Mouse (Mus musculus): ENCODE measurements around the gene Foxo6. TPM values are rescaled to one million over a fixed set of nuclear protein-coding genes. Genes with fewer than 3 reads are reported as not detected.

Foxo6 gene
- polyA plus RNA-seq, 1 experiment from 2014 or later: 0.28 TPM

DNA sequence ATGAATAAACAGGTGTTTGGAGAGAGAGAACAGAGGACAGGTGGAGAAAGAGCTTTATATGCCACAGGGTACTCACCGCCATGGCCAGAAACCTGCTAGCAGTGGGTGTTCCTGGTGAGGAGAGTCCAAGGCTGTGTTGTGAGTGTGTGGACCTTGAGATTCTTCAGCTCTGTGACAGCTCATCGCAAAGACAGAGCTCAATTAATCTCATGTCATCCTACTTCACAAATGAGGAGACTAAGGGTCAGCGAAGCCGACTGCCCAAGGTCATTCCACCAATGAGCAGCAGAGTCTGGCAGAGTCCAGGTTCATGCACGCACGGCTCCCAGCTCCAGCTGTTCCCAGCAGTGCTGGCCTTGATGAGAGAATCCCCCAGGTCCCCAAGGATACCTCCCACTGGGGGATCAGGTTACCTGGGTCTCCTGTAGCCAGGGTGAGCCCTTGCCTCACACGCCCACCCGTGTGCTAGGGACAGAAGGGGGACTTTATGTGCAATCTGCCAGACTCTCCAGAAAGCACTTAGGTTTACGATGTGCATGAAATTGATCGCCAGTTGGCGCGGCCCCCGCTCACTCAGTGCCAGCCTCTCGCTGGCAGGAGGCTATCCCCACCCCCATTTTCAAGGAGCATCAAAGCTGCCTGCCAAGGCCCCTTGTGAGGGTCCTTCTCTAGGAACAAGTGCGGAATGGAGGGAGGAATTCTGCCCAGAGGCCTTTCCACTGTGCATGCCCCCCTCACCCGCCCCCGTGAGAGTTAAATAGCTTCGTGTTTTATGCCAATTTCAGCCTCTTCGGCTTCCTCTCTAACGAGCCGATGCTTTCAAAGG is 27.6 kb downstream of the Foxo6 start:
- WGBS: 50% methylated on average over 21 of the region's 21 CpGs
- Histone ChIP-seq H3K27me3 (ENCODE audit: control insufficient read depth, insufficient read depth, low read length) (no peaks in the 10 kb centered on the region; the same call in 1 of the 2 replicates), H3K9me3 (ENCODE audit: control insufficient read depth, low read length) (no peaks in the 10 kb centered on the region), H3K27ac (replicated peaks) (no peak overlapping the region), H3K36me3 (ENCODE audit: control insufficient read depth, insufficient read depth, low read length) (no peaks in the 10 kb centered on the region), H3K4me1 (replicated peaks; ENCODE audit: control insufficient read depth, insufficient read depth) (no peaks in the 10 kb centered on the region; the same call in 1 of the 2 replicates), H3K4me3 (ENCODE audit: low read depth, low read length) (no peak overlapping the region), H3K9ac (ENCODE audit: low read length) (no peak overlapping the region), H3K4me2 (replicated peaks; ENCODE audit: low read depth) (no peak overlapping the region)
- DNase-seq (ENCODE audit: low spot score) (no peak), ATAC-seq (ENCODE audit: low FRiP score, low TSS enrichment) (no peak)
- TF ChIP-seq CTCF (IDR thresholded peaks at IDR 0.05; ENCODE audit: low read depth): no peak
- TF ChIP-seq EP300 (optimal IDR thresholded peaks at IDR 0.05): no peak

DNA sequence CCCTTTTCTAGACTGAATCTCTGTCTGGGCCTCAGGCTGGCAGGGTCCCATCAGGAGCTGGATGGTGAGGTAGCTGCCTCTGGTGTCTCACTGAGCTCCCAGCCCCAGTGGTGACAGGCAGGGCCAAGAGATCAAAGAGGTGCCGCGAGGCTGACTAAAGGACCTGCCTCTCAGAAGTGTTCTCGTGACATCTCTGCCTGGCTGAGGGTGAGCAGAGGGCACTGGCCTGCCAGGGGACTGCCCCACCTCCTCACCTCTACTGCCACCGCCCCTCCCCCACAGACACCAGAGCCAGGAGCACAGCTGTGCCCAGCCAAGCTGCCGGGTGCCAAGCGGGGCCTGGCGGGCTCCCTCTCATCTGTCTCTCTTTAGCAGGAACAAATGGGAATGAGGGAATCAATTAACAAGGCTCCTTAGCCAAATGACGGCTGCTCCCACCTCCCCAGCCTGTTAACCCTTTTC is 38.3 kb downstream of the Foxo6 start:
- no peak overlapping the region for H3K27ac ChIP-seq (replicated peaks)
- no peaks in the 10 kb centered on the region for H3K9me3 ChIP-seq (ENCODE audit: control insufficient read depth, low read length)
- H3K36me3 ChIP-seq (ENCODE audit: control insufficient read depth, insufficient read depth, low read length): no peaks in the 10 kb centered on the region
- no peak overlapping the region for H3K4me2 ChIP-seq (replicated peaks; ENCODE audit: low read depth)
- H3K9ac ChIP-seq (ENCODE audit: low read length): no peak overlapping the region
- H3K4me1 ChIP-seq (replicated peaks; ENCODE audit: control insufficient read depth, insufficient read depth): no peaks in the 10 kb centered on the region
- WGBS: 27% methylated on average over 8 of the region's 8 CpGs
- H3K27me3 ChIP-seq (ENCODE audit: control insufficient read depth, insufficient read depth, low read length): no peaks in the 10 kb centered on the region
- H3K4me3 ChIP-seq (ENCODE audit: low read depth, low read length): no peak overlapping the region
- DNase-seq (ENCODE audit: low spot score): peak; percentile 44
- TF ChIP-seq CTCF (IDR thresholded peaks at IDR 0.05; ENCODE audit: low read depth) (no peak), EP300 (optimal IDR thresholded peaks at IDR 0.05) (no peak)
- ATAC-seq (ENCODE audit: low FRiP score, low TSS enrichment): peak; percentile 33; the same call in 1 of the 2 replicates

DNA sequence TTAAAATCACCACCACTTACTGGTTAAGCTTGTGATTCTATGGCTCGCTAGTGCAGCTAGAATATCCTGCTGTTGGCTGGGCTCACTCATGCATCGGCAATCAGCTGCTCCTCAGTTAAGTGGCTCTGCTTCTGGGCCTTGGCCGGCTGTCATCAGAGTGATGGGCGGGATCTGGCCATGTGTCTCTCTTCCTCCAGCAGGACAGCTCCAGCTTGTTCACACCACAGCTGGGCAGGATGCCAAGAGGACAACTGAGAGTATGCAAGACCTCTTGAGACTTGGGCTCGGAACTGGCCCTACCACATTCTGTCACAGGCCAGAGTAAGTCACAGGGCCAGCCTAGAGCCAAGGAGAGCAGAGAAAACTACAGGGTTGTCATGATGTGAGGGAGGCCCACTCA is 39.7 kb downstream of the Foxo6 start:
- Histone ChIP-seq H3K4me2 (replicated peaks; ENCODE audit: low read depth) (no peak overlapping the region), H3K36me3 (ENCODE audit: control insufficient read depth, insufficient read depth, low read length) (no peaks in the 10 kb centered on the region), H3K4me3 (ENCODE audit: low read depth, low read length) (no peak overlapping the region), H3K27ac (replicated peaks) (no peak overlapping the region), H3K9ac (ENCODE audit: low read length) (no peak overlapping the region), H3K4me1 (replicated peaks; ENCODE audit: control insufficient read depth, insufficient read depth) (no peaks in the 10 kb centered on the region), H3K27me3 (ENCODE audit: control insufficient read depth, insufficient read depth, low read length) (no peaks in the 10 kb centered on the region), H3K9me3 (ENCODE audit: control insufficient read depth, low read length) (no peaks in the 10 kb centered on the region)
- TF ChIP-seq CTCF (IDR thresholded peaks at IDR 0.05; ENCODE audit: low read depth) (no peak), EP300 (optimal IDR thresholded peaks at IDR 0.05) (no peak)
- ATAC-seq (ENCODE audit: low FRiP score, low TSS enrichment) (no peak), DNase-seq (ENCODE audit: low spot score) (peak; percentile 48)
- whole genome bisulfite sequencing: 25% methylated on average over 5 of the region's 5 CpGs

DNA sequence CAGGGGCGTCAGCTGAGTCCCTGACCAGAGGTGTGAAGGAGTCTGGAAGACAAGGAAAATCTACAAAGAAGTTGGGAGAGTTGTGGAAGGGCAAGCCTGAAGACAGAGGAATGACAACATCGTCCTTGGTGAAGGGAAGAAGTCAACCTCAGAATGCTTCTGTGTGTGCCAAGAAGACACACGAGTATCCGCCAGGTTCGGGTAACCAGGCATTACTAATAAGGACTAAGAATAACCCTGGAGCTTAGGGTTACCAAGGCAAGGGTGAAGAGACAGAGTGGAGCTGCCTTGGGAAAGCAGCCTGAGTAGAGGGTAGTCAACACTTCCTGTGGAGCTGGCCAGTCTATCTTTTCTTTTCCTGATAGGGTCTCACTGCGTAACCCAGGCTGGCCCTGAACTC is 41.1 kb downstream of the Foxo6 start:
- Histone ChIP-seq H3K36me3 (ENCODE audit: control insufficient read depth, insufficient read depth, low read length) (no peaks in the 10 kb centered on the region), H3K27ac (replicated peaks) (no peak overlapping the region), H3K27me3 (ENCODE audit: control insufficient read depth, insufficient read depth, low read length) (no peaks in the 10 kb centered on the region), H3K4me1 (replicated peaks; ENCODE audit: control insufficient read depth, insufficient read depth) (no peaks in the 10 kb centered on the region), H3K9ac (ENCODE audit: low read length) (no peak overlapping the region), H3K9me3 (ENCODE audit: control insufficient read depth, low read length) (no peaks in the 10 kb centered on the region), H3K4me3 (ENCODE audit: low read depth, low read length) (no peak overlapping the region), H3K4me2 (replicated peaks; ENCODE audit: low read depth) (no peak overlapping the region)
- ATAC-seq (ENCODE audit: low FRiP score, low TSS enrichment): no peak
- WGBS: 91% methylated on average over 6 of the region's 6 CpGs
- no peak for TF ChIP-seq CTCF (IDR thresholded peaks at IDR 0.05; ENCODE audit: low read depth)
- no peak for TF ChIP-seq EP300 (optimal IDR thresholded peaks at IDR 0.05)
- DNase-seq (ENCODE audit: low spot score): no peak

DNA sequence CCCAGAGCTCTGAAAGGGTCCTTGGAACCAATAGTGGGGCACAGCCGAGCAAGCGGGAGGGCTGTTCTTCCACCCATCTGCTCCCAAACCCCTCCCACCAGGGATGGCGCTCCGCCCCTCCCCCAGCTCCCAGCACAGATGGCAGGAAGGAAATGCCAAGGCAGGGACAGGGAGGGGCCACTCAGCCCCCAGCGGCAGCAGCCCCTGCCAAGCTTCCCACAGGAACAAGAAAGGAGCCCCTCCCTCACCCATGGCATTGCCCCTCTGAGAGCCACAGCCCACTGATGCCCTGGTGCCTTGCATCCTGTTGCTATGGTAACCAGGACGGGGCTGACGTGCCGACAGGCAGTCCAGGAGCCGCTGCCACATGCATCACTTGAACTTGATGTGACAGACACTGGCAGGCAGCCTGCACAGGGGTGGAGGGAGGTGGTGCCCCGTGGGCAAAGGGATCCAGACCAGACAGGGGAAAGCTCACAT is 44.3 kb downstream of the Foxo6 start:
- no peak overlapping the region for H3K4me3 ChIP-seq (ENCODE audit: low read depth, low read length)
- H3K9me3 ChIP-seq (ENCODE audit: control insufficient read depth, low read length): no peaks in the 10 kb centered on the region
- H3K27ac ChIP-seq (replicated peaks): no peak overlapping the region
- peak overlapping the region; percentile 8; the same call in 1 of the 2 replicates for H3K9ac ChIP-seq (ENCODE audit: low read length)
- no peaks in the 10 kb centered on the region for H3K4me1 ChIP-seq (replicated peaks; ENCODE audit: control insufficient read depth, insufficient read depth)
- TF ChIP-seq EP300 (optimal IDR thresholded peaks at IDR 0.05): no peak
- no peak for TF ChIP-seq CTCF (IDR thresholded peaks at IDR 0.05; ENCODE audit: low read depth)
- H3K36me3 ChIP-seq (ENCODE audit: control insufficient read depth, insufficient read depth, low read length): no peaks in the 10 kb centered on the region
- ATAC-seq (ENCODE audit: low FRiP score, low TSS enrichment) (peak; percentile 43; the same call in 1 of the 2 replicates), DNase-seq (ENCODE audit: low spot score) (no peak)
- H3K27me3 ChIP-seq (ENCODE audit: control insufficient read depth, insufficient read depth, low read length): no peaks in the 10 kb centered on the region
- 2% methylated on average over 10 of the region's 10 CpGs for WGBS
- no peak overlapping the region for H3K4me2 ChIP-seq (replicated peaks; ENCODE audit: low read depth)

DNA sequence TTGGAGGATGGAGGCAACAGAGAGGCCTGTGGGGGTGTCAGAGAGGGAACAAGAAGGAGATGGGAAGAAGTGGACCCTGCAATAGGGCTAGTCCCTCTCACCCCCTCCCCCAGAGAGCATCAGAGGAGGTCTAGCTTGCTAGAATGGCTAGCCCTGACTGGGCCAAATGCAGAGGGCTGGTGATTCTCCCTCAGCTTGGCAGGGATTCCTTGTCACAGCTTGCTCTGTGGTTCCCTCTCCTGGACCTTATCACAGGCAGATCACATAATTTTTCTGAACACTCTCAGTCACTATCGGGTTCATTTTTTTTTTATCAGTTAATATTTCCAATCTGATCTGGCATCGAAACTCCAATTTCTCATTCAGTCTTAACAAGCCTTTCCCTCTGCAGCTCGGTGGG is 46.0 kb downstream of the Foxo6 start:
- Histone ChIP-seq H3K27ac (replicated peaks) (no peak overlapping the region), H3K4me1 (replicated peaks; ENCODE audit: control insufficient read depth, insufficient read depth) (no peaks in the 10 kb centered on the region), H3K36me3 (ENCODE audit: control insufficient read depth, insufficient read depth, low read length) (no peaks in the 10 kb centered on the region), H3K4me3 (ENCODE audit: low read depth, low read length) (no peak overlapping the region), H3K9ac (ENCODE audit: low read length) (no peak overlapping the region), H3K27me3 (ENCODE audit: control insufficient read depth, insufficient read depth, low read length) (no peaks in the 10 kb centered on the region), H3K9me3 (ENCODE audit: control insufficient read depth, low read length) (no peaks in the 10 kb centered on the region), H3K4me2 (replicated peaks; ENCODE audit: low read depth) (no peak overlapping the region)
- 78% methylated on average over 3 of the region's 3 CpGs for WGBS
- no peak for TF ChIP-seq EP300 (optimal IDR thresholded peaks at IDR 0.05)
- ATAC-seq (ENCODE audit: low FRiP score, low TSS enrichment) (no peak), DNase-seq (ENCODE audit: low spot score) (no peak)
